Mouse (Mus musculus) limb, embryonic 13.5 days (tissue): ENCODE results near the gene Cd47. TPM values are rescaled to one million over a fixed set of nuclear protein-coding genes. Genes with fewer than 3 reads are reported as not detected.

Experiments used
- ATAC-seq: fragments of 200-750 bp; cut with Nextera tagmentation; 2 replicates; pipeline ENCODE4 v1.8.0; 2017; ENCODE audit warnings: low read depth, moderate number of reproducible peaks, moderate TSS enrichment; ENCODE audit not compliant: low FRiP score
- H3K27ac ChIP-seq: fragments of 300-500 bp; sonication (generic); 2 replicates; pipeline ENCODE4 v1.5.1; 2015; ENCODE audit warnings: inconsistent platforms, mild to moderate bottlenecking, moderate library complexity
- H3K27me3 ChIP-seq: fragments of 300-500 bp; sonication (generic); 2 replicates; pipeline ENCODE4 v1.6.1; 2015; ENCODE audit warnings: mild to moderate bottlenecking, inconsistent platforms
- H3K36me3 ChIP-seq: fragments of 300-500 bp; sonication (generic); 2 replicates; pipeline ENCODE4 v1.6.1; 2015; ENCODE audit warnings: inconsistent platforms, mild to moderate bottlenecking, moderate library complexity
- H3K4me1 ChIP-seq: fragments of 300-500 bp; sonication (generic); 2 replicates; pipeline ENCODE4 v1.6.1; 2015; ENCODE audit warnings: inconsistent platforms
- H3K4me2 ChIP-seq: fragments of 300-500 bp; sonication (generic); replicated peaks from 2 replicates; pipeline ENCODE4 v1.6.1; 2015; ENCODE audit warnings: inconsistent platforms, mild to moderate bottlenecking, moderate library complexity
- H3K4me3 ChIP-seq: fragments of 300-500 bp; sonication (generic); 2 replicates; pipeline ENCODE4 v1.5.1; 2015; ENCODE audit warnings: moderate library complexity, mild to moderate bottlenecking, inconsistent platforms
- H3K9ac ChIP-seq: fragments of 300-500 bp; sonication (generic); 2 replicates; pipeline ENCODE4 v1.6.1; 2015; ENCODE audit warnings: mild to moderate bottlenecking, inconsistent platforms
- H3K9me3 ChIP-seq: fragments of 300-500 bp; sonication (generic); 2 replicates; pipeline ENCODE4 v1.6.1; 2016; ENCODE audit warnings: inconsistent platforms
- WGBS: fragments of 180-500 bp; shearing (Covaris S2); methylation state at CpG from one replicate; pipeline ENCODE4 v1.1.7; 2015; 5-methylcytosine and 5-hydroxymethylcytosine counted together
- polyA plus RNA-seq: library from polyadenylated mRNA; unstranded; fragments of >200 nt; fragmentation: Nextera tagmentation; extraction: Ambion mirVana; gene quantifications from 2 replicates; pipeline ENCODE4 v1.2.1, GENCODE M21; 2015

Cd47 gene
- polyA plus RNA-seq, 1 experiment from 2014 or later, result 62.5 TPM

DNA sequence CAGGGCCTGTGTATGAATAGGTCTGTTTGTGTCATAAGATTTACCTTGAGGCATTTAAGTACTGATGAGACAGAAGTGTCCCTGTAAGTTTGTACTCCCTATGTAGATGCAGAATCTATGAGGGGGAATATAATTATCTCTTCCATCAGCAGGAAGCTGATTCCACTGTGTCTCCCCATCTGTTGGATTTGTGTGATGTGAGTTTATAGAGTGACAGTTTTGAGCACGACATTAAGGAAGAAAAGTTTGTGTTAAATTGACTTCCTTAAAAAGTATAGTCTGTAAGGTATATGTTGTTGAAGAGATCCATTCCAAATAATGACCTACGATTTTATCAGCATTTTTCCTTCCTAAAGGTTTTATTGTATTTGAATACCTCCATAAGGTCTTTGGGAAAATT is 106.6 kb downstream of the Cd47 start:
- H3K27ac ChIP-seq, result no peak overlapping the region
- H3K9ac ChIP-seq, result no peak overlapping the region
- WGBS, result 75% methylated on average over 2 of the region's 2 CpGs
- no peak overlapping the region for H3K4me3 ChIP-seq
- H3K9me3 ChIP-seq, result no peaks in the 10 kb centered on the region
- H3K27me3 ChIP-seq, result no peaks in the 10 kb centered on the region
- H3K36me3 ChIP-seq, result no peaks in the 10 kb centered on the region; the same call in 1 of the 2 replicates
- H3K4me1 ChIP-seq, result peaks cover 28% of the 10 kb centered on the region
- ATAC-seq, result no peak
- H3K4me2 ChIP-seq, result no peak overlapping the region

GRCm38 (mm10) chr16:49907356-49907755 is 107.0 kb downstream of the Cd47 start:
- H3K9me3 ChIP-seq, result no peaks in the 10 kb centered on the region
- WGBS, result 29% methylated on average over 4 of the region's 4 CpGs
- H3K27ac ChIP-seq, result no peak overlapping the region
- no peak overlapping the region for H3K9ac ChIP-seq
- ATAC-seq, result no peak
- H3K36me3 ChIP-seq, result no peaks in the 10 kb centered on the region; the same call in 1 of the 2 replicates
- H3K4me2 ChIP-seq, result no peak overlapping the region
- H3K27me3 ChIP-seq, result no peaks in the 10 kb centered on the region
- peaks cover 28% of the 10 kb centered on the region for H3K4me1 ChIP-seq
- no peak overlapping the region for H3K4me3 ChIP-seq

GRCm38 (mm10) chr16:49909536-49909935 is 109.2 kb downstream of the Cd47 start:
- Histone ChIP-seq H3K27ac (no peak overlapping the region), H3K9ac (no peak overlapping the region), H3K27me3 (no peaks in the 10 kb centered on the region), H3K4me2 (no peak overlapping the region), H3K4me3 (no peak overlapping the region), H3K9me3 (no peaks in the 10 kb centered on the region), H3K4me1 (peaks cover 28% of the 10 kb centered on the region), H3K36me3 (no peaks in the 10 kb centered on the region; the same call in 1 of the 2 replicates)
- WGBS, result 29% methylated on average over 8 of the region's 8 CpGs
- ATAC-seq, result no peak

DNA sequence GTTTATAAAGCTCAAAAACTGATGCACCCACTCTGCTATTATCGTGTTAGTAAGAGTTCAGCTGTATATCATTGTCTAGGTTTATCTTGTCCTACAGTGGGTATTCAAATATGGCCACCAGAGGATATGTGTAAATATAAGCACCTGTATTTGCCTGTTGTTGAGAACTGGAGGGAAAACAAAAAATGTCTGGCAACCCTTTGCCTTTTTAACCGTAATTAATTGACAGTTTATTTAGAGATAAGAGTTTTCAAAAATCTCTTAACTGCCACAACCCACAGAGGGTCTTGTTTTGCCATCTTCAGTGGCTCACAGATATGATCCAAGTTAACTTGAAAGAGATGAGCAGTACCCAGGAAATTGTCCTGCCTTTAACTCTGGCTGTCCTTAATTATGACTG is 113.8 kb downstream of the Cd47 start:
- no peak for ATAC-seq
- Histone ChIP-seq H3K36me3 (no peaks in the 10 kb centered on the region; the same call in 1 of the 2 replicates), H3K27me3 (no peaks in the 10 kb centered on the region), H3K27ac (no peak overlapping the region), H3K9me3 (no peaks in the 10 kb centered on the region), H3K4me3 (no peak overlapping the region), H3K9ac (no peak overlapping the region), H3K4me1 (peaks cover 15% of the 10 kb centered on the region), H3K4me2 (no peak overlapping the region)
- WGBS, result 89% methylated on average over 2 of the region's 2 CpGs

DNA sequence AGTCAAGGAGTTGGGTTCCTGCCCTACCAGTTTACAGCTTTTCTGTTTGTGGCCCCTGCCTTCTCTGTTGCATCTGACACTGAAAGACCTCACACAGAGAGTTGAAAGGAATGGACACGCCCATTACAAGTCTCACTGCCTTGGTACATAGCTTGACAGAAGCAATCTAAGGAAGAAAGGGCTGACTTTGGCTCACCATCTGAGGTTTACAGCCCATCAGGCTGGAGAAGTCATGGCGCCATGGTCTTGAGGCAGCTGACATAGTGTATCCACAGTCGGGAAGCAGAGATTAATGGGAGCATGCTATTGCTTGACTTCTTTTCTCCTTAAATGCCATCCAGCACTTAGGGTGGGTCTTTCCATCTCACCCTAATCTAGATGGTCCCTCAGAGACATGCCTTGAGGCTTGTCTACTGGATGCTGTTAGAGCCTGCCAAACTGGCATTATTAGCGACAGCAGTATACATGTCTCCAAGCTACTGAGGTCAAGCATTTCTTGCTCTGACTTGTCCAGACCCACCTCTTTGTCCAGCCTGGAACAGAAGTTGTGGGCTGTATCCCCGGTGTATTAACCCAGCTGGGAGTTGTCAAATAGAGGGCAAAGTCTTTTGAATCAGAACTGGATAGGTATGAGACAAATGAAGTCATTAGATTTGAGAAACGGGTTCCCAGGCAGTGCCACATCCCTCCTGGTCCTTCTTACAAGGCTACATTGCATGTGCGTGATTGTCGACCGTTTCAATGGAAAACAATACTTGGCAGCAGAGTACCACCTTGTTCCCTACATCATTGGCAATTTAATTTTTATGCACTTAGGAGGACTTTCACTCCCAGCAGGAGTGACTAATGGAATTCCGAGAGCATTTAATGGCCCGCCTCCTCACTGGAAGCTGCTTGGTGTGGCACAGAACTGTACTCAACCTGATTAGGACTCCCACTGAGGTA is 115.5 kb downstream of the Cd47 start:
- Histone ChIP-seq H3K9me3 (no peaks in the 10 kb centered on the region), H3K4me1 (peaks cover 9% of the 10 kb centered on the region; the same call in 1 of the 2 replicates), H3K4me3 (no peak overlapping the region), H3K4me2 (no peak overlapping the region), H3K36me3 (no peaks in the 10 kb centered on the region; the same call in 1 of the 2 replicates), H3K9ac (no peak overlapping the region), H3K27me3 (0 out of 2 replicates have a peak, but pooled peaks cover 2% of the 10 kb centered on the region), H3K27ac (no peak overlapping the region)
- WGBS, result 66% methylated on average over 11 of the region's 11 CpGs
- no peak for ATAC-seq

- Histone ChIP-seq H3K27ac (no peak overlapping the region), H3K9ac (no peak overlapping the region), H3K4me1 (peaks cover 27% of the 10 kb centered on the region), H3K27me3 (0 out of 2 replicates have a peak, but pooled peaks cover 2% of the 10 kb centered on the region), H3K36me3 (no peaks in the 10 kb centered on the region), H3K9me3 (no peaks in the 10 kb centered on the region), H3K4me3 (no peak overlapping the region), H3K4me2 (no peak overlapping the region)
- 85% methylated on average over 10 of the region's 10 CpGs for WGBS
- ATAC-seq, result no peak
Measured at GRCm38 (mm10) chr16:49920191-49920590, 119.9 kb downstream of the Cd47 start.

DNA sequence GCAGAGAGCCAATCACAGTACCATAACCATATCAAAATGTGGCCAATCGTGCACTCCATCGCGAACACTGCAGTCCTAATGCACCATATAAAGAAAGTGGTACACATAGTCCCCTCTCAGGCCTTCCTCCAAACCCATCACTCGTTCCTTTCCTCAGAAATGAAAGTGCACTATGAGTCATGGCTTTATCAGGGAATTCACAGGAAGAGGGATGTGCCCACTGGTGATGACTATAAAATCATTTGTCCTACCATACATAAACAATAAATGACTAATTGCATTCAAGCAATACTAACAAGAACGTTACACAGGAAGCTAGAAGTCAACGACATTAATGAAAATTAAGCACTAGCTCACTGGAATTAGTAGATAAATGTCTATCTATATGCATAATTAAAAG is 121.3 kb downstream of the Cd47 start:
- 83% methylated on average over 6 of the region's 6 CpGs for WGBS
- Histone ChIP-seq H3K9ac (no peak overlapping the region), H3K9me3 (no peaks in the 10 kb centered on the region), H3K4me3 (no peak overlapping the region), H3K4me1 (peaks cover 20% of the 10 kb centered on the region), H3K27ac (no peak overlapping the region), H3K4me2 (no peak overlapping the region), H3K27me3 (peaks cover 11% of the 10 kb centered on the region; the same call in 1 of the 2 replicates), H3K36me3 (no peaks in the 10 kb centered on the region)
- ATAC-seq, result no peak

DNA sequence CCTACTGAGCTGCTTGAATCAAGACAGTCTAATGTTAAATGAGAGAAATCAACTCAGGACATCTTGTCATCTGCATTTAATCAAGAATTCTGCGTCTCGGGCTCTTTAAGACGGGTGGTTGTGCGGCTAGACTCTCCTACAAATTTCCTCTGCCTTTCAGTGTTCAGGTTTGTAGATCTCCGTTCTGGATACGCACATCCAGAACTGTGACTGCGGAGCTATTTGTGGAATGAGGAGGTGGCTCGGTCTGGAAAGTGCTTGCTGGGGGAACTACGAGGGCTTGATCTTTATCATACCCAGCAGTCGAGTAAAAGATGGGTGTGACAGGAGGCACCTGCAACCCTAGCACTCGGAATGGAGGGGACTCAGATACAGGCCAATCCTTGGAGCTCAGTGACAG is 121.8 kb downstream of the Cd47 start:
- WGBS, result 51% methylated on average over 11 of the region's 11 CpGs
- no peak for ATAC-seq
- no peaks in the 10 kb centered on the region for H3K36me3 ChIP-seq
- H3K4me2 ChIP-seq, result no peak overlapping the region
- peaks cover 16% of the 10 kb centered on the region; the same call in 1 of the 2 replicates for H3K27me3 ChIP-seq
- H3K4me3 ChIP-seq, result no peak overlapping the region
- no peak overlapping the region for H3K27ac ChIP-seq
- H3K9ac ChIP-seq, result no peak overlapping the region
- H3K9me3 ChIP-seq, result no peaks in the 10 kb centered on the region
- H3K4me1 ChIP-seq, result peaks cover 20% of the 10 kb centered on the region

DNA sequence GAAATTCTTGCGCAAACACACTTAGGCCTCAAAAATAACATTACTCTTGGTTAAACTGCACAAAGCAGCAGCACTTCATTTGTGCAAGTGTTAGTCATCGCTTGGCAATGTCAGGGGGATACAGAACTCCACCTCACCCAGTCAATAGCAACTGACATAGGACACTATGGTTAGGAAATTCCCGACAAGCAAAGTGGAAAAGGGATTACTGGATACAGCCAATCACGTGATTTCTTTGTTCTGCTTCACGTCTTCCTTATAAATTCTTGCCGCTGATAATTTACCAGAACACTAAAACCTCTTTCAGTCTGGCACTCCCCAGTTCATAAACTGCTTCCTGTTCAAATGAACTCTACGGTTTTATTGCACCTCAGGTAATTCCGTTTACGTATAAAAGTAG is 123.4 kb downstream of the Cd47 start:
- 20% methylated on average over 9 of the region's 9 CpGs for WGBS
- H3K27me3 ChIP-seq, result peaks cover 17% of the 10 kb centered on the region; the same call in 1 of the 2 replicates
- ATAC-seq, result peak; percentile 87
- no peak overlapping the region for H3K4me3 ChIP-seq
- no peak overlapping the region for H3K27ac ChIP-seq
- no peak overlapping the region for H3K9ac ChIP-seq
- H3K4me1 ChIP-seq, result peaks cover 20% of the 10 kb centered on the region
- no peak overlapping the region for H3K4me2 ChIP-seq
- no peaks in the 10 kb centered on the region for H3K36me3 ChIP-seq
- H3K9me3 ChIP-seq, result no peaks in the 10 kb centered on the region

DNA sequence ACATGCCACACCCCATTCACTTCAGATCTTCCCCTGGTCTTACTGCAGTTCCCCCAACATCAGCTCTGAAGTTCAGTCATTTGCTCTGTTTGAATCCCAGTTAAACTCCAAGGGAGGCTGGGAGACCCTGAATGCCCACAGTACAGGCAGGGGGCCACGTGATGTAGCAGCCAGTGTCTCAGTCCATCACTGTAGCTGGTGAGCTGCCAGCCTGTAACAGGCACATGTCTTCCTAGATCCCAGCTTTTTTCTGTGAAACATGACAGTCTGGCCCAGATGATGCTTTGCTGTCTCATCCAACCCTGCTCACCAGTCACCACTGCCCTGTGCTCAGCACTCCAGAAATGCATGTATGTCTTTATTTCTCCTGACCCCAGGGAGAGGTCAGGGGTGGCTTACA is 124.6 kb downstream of the Cd47 start:
- 0 out of 2 replicates have a peak, but pooled peaks have one; percentile 37 for ATAC-seq
- Histone ChIP-seq H3K4me1 (peaks cover 20% of the 10 kb centered on the region), H3K36me3 (no peaks in the 10 kb centered on the region), H3K9ac (no peak overlapping the region), H3K4me3 (no peak overlapping the region), H3K4me2 (no peak overlapping the region), H3K27me3 (peaks cover 17% of the 10 kb centered on the region; the same call in 1 of the 2 replicates), H3K9me3 (no peaks in the 10 kb centered on the region), H3K27ac (no peak overlapping the region)
- WGBS, result 73% methylated on average over 1 of the region's 1 CpGs

GRCm38 (mm10) chr16:49933274-49933673 is 132.9 kb downstream of the Cd47 start:
- Histone ChIP-seq H3K9ac (no peak overlapping the region), H3K27me3 (no peaks in the 10 kb centered on the region), H3K36me3 (no peaks in the 10 kb centered on the region), H3K9me3 (no peaks in the 10 kb centered on the region; the same call in 1 of the 2 replicates), H3K4me1 (peaks cover 13% of the 10 kb centered on the region), H3K4me2 (no peak overlapping the region), H3K27ac (no peak overlapping the region), H3K4me3 (no peak overlapping the region)
- no peak for ATAC-seq
- 64% methylated on average over 5 of the region's 5 CpGs for WGBS

GRCm38 (mm10) chr16:49936008-49936443 is 135.7 kb downstream of the Cd47 start:
- no peaks in the 10 kb centered on the region for H3K27me3 ChIP-seq
- no peak for ATAC-seq
- no peak overlapping the region for H3K4me3 ChIP-seq
- peaks cover 13% of the 10 kb centered on the region for H3K4me1 ChIP-seq
- WGBS, result 77% methylated on average over 6 of the region's 6 CpGs
- H3K9ac ChIP-seq, result no peak overlapping the region
- H3K9me3 ChIP-seq, result 0 out of 2 replicates have a peak, but pooled peaks cover 3% of the 10 kb centered on the region
- no peaks in the 10 kb centered on the region for H3K36me3 ChIP-seq
- no peak overlapping the region for H3K4me2 ChIP-seq
- H3K27ac ChIP-seq, result no peak overlapping the region
